Mouse (Mus musculus) brain, embryonic 14.5 days (tissue): ENCODE measurements around the gene Naa35.

Source experiments
- CTCF ChIP-seq: fragments of 200-500 bp; IDR thresholded peaks from 2 replicates; pipeline ENCODE4 v1.5.1; 2012; ENCODE audit warnings: inconsistent platforms, mild to moderate bottlenecking, moderate library complexity, borderline replicate concordance; ENCODE audit not compliant: insufficient read depth, insufficient read length; ENCODE audit errors: extremely low read depth
- POLR2A ChIP-seq: fragments of 200-500 bp; IDR thresholded peaks from 2 replicates; pipeline ENCODE4 v1.6.1; 2012; ENCODE audit warnings: mild to moderate bottlenecking, inconsistent platforms, borderline replicate concordance; ENCODE audit not compliant: poor library complexity, insufficient read depth, insufficient read length, severe bottlenecking; ENCODE audit errors: extremely low read depth

DNA sequence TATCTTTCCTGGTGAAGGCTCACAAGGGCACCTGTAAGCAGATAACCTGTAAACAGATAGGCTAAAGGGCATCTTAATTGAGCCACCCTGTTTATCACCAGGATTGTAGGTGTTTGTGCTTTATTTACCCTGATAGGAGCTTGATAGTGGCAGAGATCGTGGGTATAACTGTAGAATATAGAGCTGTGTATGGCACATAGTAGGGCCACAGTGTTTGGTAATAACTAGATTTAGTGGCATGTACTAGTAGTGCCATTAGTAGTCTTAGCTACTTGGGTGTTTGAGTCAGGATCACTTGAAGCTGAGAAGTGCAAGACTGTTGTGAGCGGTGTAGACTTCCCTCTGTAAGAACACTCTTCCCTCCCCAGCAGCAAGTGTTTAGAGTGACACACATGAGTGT is 2.1 kb downstream of the Naa35 start:
- no peak for TF ChIP-seq CTCF
- no peak for TF ChIP-seq POLR2A
